Mouse (Mus musculus) frontal cortex, postnatal 36 days (tissue): ENCODE data around the gene Dmrtc2.
"Not testable (repeated sequence)": the region's sequence is repeated elsewhere in the genome, so short reads cannot be mapped to it uniquely, and the experiment has no call there.

Source experiments
- DNase-seq, 2 experiments: peaks; one replicate each; pipeline ENCODE4 v3.0.0; 2022; ENCODE audit warnings: low spot score in 2 of 2

Gene Dmrtc2

GRCm38 (mm10) chr7:24869080-24869479 is 777 bp upstream of the Dmrtc2 start:
- DNase-seq = no peak

- no peak for DNase-seq
Observed at GRCm38 (mm10) chr7:24877588-24877987, 7.7 kb downstream of the Dmrtc2 start.

DNA sequence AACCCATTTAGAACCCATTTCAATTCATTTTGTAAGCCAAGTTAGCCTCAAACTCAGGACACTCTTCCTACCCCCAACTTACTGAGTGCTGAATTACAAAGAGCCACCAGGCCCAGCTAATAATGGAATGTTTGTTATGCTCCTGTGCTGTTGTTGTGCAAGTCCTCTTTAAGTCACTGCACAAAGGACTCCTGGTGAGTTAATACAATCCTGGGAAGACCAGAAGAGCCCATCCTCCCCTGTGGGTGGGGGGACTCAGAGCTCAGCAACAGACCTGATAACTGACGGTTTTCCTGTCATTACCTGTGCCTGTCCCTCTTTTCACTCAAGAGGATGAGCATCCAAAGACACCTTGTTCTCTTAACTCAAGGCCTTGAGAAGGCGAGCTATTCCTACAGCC is 9.8 kb downstream of the Dmrtc2 start:
- DNase-seq = no peak

- no peak for DNase-seq
Observed at GRCm38 (mm10) chr7:24882416-24883199, 12.8 kb downstream of the Dmrtc2 start.

DNA sequence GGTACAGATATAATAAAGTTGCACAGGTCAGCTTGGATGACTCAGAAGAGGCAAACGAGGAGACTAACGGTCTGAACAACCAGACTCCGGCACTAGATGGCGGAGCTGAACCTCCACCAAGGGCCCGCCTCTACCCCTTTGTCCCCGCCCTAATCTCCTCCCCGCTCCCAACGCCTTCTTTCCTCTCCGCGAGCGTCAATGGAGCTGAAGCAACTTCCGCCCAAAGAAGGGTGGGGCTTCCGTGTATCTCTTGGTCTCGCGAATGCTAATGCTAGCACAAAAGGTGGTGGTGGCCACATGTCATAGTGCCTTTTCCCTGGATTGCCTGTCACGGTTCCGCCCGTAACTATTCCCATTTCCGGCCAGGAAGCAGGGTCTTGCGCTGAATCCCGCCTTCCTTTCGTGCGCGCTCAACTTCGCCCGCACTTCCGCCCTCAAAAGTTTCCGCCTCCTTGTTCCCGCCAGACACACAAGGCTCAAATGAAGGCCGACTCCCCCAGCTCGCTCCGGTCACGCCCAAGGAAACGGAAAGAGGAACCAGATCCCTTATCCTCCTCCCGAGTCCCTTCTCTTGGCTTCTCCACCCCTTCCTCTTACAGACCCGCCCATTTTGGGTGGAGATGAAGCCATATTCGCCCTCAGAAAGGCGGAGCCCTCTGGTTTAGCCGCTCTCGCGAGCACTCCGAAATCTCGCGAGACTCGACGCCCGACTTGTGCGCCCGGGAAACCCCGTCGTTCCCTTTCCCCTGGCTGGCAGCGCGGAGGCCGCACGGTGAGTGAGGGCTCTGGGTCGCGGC is 14.2 kb downstream of the Dmrtc2 start, which contains the start of gene Rps19:
TSS of gene Rps19 (plus strand) at position 476 of the 797 bp plus-strand sequence.
- peak; percentile 97 for DNase-seq

- no peak for DNase-seq
Observed at GRCm38 (mm10) chr7:24884693-24885291, 14.9 kb downstream of the Dmrtc2 start.

- no peak for DNase-seq
Observed at GRCm38 (mm10) chr7:24885468-24886307, 15.8 kb downstream of the Dmrtc2 start.

- no peak for DNase-seq
Observed at GRCm38 (mm10) chr7:24886308-24886633, 16.4 kb downstream of the Dmrtc2 start.

DNA sequence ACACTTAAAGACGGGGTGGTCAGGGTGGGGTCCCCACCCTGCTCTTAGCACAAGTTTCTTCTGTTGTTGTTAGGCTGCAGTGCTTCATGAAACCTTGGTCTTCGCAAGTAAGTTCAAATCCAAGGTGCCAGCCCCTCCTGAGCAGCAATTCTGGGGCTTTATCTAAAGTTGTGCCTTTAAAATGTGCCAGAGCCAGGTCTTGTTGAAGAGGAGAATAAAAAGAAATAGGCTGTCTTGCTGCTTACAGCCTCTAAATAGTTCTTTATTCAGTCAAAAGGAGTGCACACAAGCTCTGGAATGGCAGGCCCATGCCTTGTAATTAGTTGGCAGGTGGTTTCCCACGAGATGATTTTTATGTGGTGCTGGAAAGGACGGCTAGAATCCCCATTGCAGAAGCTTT is 17.2 kb downstream of the Dmrtc2 start:
- DNase-seq = no peak

GRCm38 (mm10) chr7:24889431-24890220 is 19.8 kb downstream of the Dmrtc2 start:
- no peak for DNase-seq

GRCm38 (mm10) chr7:24890281-24891216 is 20.7 kb downstream of the Dmrtc2 start:
- peak; percentile 63 to 76 for DNase-seq

DNA sequence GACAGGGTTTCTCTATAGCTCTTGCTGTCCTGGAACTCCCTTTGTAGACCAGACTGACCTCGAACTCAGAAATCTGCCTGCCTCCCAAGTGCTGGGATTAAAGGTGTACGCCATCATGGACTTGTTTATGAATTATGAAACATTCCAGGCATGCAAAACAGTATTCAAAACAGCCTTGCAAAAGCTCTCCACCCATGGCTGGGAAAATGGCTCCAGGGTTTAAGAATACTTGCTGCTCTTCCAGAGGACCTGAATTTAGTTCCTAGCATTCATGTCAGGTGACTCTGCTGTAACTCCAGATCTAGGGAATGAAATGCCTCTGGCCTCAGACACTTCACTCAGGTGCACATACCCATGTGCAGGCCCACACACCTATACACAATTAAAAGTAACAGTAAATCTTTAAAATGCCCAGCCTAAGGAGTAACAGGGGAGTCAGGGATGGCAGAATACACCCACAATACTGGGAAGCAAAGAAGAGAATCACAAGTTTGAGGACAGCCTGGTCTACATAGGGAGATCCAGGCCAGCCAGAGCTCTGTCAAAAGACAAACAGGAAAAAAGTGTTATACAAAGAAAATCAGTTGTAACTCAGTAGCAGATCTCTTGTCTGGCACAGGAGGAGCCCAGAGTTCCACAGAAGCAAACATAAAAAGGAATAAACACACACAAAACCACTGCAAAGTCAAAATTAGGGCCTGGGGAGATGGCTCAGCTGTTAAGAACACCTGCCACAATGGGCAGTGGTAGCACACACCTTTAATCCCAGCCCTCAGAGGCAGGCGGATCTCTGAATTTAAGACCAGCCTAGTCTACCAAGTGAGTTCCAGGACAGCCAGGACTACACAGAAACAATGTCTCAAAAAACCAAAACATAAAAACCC is 21.6 kb downstream of the Dmrtc2 start:
- DNase-seq = no peak

DNA sequence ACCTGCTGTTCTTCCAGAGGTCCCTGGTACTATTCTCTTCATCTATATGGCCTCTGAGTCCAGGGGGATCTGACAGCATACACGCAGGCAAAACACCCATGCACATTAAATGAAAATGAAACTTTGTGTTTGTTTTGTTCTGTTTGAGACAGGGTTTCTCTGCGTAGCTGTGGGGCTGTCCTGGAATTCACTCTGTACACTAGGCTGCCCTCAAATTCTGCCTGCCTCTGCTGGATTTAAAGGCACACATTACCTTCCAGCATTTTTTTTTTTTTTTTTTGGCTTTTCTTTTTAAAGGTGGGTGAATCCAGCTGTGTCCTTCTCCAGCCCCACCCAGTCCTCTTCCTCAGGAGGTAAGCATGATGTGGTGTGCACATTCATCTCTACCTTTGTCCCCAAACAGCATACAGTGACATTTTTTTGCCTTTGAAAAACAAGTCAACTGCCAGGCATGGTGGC is 22.3 kb downstream of the Dmrtc2 start:
- no peak for DNase-seq

GRCm38 (mm10) chr7:24895749-24896148 is 25.9 kb downstream of the Dmrtc2 start:
- not testable (repeated sequence) for DNase-seq

DNA sequence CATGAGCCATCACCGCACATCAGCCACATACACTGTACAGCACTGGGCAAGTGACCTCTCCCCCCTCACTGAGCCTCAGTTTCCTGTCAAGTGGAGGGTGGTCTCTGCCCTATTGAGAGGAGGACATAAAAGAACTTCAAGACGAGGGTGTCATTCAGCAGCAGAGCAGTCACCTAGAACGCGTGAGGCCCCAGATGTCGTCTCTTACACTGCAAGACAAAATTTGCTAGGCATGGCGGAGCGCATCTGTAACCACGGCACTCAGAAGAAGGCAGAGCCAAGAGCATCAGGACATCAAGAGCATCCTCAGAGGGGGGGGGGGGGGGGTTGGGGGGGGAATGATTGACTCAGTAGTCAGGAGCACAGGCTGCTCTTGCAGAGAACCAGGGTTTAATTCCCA is 26.4 kb downstream of the Dmrtc2 start:
- DNase-seq = no peak

- DNase-seq = no peak
Observed at GRCm38 (mm10) chr7:24897224-24897623, 27.4 kb downstream of the Dmrtc2 start, which contains the start of gene Cd79a. Gene Cd79a, plus strand, starts transcription at chr7:24897381.

- DNase-seq = no peak
Observed at GRCm38 (mm10) chr7:24897959-24898358, 28.1 kb downstream of the Dmrtc2 start.

DNA sequence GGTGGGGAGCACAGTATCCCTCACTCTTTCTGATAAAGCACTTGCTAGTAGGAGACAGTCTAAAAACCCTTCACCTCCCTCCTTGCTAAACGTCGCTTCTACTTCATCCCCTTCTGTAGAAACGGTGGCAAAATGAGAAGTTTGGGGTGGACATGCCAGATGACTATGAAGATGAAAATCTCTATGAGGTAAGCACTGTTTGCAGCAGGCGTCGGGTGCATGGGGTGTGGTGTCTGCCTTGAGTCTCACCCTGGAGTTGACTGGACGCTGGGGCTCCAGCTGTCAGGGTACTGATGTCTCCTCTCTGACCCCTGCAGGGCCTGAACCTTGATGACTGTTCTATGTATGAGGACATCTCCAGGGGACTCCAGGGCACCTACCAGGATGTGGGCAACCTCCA is 31.3 kb downstream of the Dmrtc2 start:
- DNase-seq = no peak

DNA sequence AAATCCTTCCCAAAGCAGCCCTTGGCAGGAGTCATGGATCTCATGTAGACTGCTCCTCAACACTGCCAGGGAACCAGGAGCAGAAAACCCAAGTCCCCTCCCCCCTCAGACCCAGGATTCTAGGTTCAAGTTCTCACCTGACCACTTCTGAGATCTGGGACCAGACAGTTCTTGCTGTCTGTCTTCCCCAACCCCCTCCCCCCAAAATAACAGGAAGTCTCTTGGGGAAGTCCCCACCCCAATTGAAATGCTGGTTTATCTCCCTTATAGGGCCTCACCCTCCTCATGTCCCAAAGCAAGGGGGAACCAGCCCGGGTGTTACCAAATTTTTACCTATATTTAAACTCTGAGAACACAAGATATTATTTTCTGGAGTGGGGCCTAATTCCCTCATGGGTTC is 32.0 kb downstream of the Dmrtc2 start:
- DNase-seq = no peak
